Mouse (Mus musculus) intestine, embryonic 14.5 days (tissue): ENCODE measurements around the gene Notum. TPM values are rescaled to one million over a fixed set of nuclear protein-coding genes. Genes with fewer than 3 reads are reported as not detected.

ENCODE experiments used
- microRNA-seq: library from miRNA; unstranded; fragments of <30 nt; microRNA quantifications from one replicate; pipeline ENCODE4, GENCODE M21; 2016
- polyA plus RNA-seq: library from polyadenylated mRNA; unstranded; fragments of >200 nt; fragmentation: Nextera tagmentation; extraction: Ambion mirVana; gene quantifications from 2 replicates; pipeline ENCODE4 v1.2.1, GENCODE M21; 2014

The Notum gene
- polyA plus RNA-seq, 1 experiment from 2014 or later = 1.3 TPM

Small RNA genes within 50 kb of the gene (microRNA-seq; reads per million reads assigned to microRNA genes)
- 0.85 reads per million, percentile 4 among the genes with 10 or more reads in this experiment for gene Mir6936

Other genes starting within 250 kb of the Notum start
- gene Nploc4, start 223.5 kb downstream of the Notum start, polyA plus RNA-seq = 34.5 and 37.4 TPM in 2 replicates
- not detected in 2 replicates for gene Tspan10, start 218.5 kb downstream of the Notum start, polyA plus RNA-seq
- not detected in 2 replicates for gene Pde6g, start 207.7 kb downstream of the Notum start, polyA plus RNA-seq
- gene Oxld1, start 203.1 kb downstream of the Notum start, polyA plus RNA-seq = 16.5 and 17.5 TPM in 2 replicates
- 30.5 and 31.2 TPM in 2 replicates for gene Ccdc137, start 203.1 kb downstream of the Notum start, polyA plus RNA-seq
- 46.0 and 46.8 TPM in 2 replicates for gene Arl16, start 193.6 kb downstream of the Notum start, polyA plus RNA-seq
- gene Mrpl12, start 176.6 kb downstream of the Notum start, polyA plus RNA-seq = 218 and 226 TPM in 2 replicates
- 74.6 and 83.1 TPM in 2 replicates for gene Slc25a10, start 169.3 kb downstream of the Notum start, polyA plus RNA-seq
- gene Gcgr, start 130.5 kb downstream of the Notum start, polyA plus RNA-seq = 0.42 and 0.50 TPM in 2 replicates
- 191 and 209 TPM in 2 replicates for gene Mcrip1, start 111.4 kb downstream of the Notum start, polyA plus RNA-seq
- 0.24 TPM in 1 of 2 replicates, not detected in the other for gene Ppp1r27, start 110.0 kb downstream of the Notum start, polyA plus RNA-seq
- gene P4hb, start 87.9 kb downstream of the Notum start, polyA plus RNA-seq = 746 and 800 TPM in 2 replicates
- 627 and 633 TPM in 2 replicates for gene Arhgdia, start 79.6 kb downstream of the Notum start, polyA plus RNA-seq
- 387 and 448 TPM in 2 replicates for gene Alyref, start 62.8 kb downstream of the Notum start, polyA plus RNA-seq
- gene Anapc11, start 62.8 kb downstream of the Notum start, polyA plus RNA-seq = 244 TPM in 2 replicates
- 3.5 and 4.4 TPM in 2 replicates for gene Npb, start 52.7 kb downstream of the Notum start, polyA plus RNA-seq
- 157 and 179 TPM in 2 replicates for gene Pcyt2, start 43.2 kb downstream of the Notum start, polyA plus RNA-seq
- 31.8 and 35.6 TPM in 2 replicates for gene Sirt7, start 35.9 kb downstream of the Notum start, polyA plus RNA-seq
- gene Mafg, start 27.6 kb downstream of the Notum start, polyA plus RNA-seq = 20.1 and 25.0 TPM in 2 replicates
- gene Pycr1, start 17.4 kb downstream of the Notum start, polyA plus RNA-seq = 22.4 and 23.2 TPM in 2 replicates
- 0.32 TPM in 1 of 2 replicates, not detected in the other for gene Myadml2, start 13.0 kb downstream of the Notum start, polyA plus RNA-seq
- gene Aspscr1, start 11.8 kb upstream of the Notum start, polyA plus RNA-seq = 93.2 and 104 TPM in 2 replicates
- gene Cenpx, start 52.6 kb upstream of the Notum start, polyA plus RNA-seq = 178 TPM in 2 replicates
- 42.8 and 44.9 TPM in 2 replicates for gene Lrrc45, start 52.8 kb upstream of the Notum start, polyA plus RNA-seq
- 9.4 and 10.2 TPM in 2 replicates for gene Rac3, start 60.3 kb upstream of the Notum start, polyA plus RNA-seq
- 25.3 and 25.8 TPM in 2 replicates for gene Dcxr, start 66.1 kb upstream of the Notum start, polyA plus RNA-seq
- gene Cbr2, start 70.9 kb upstream of the Notum start, polyA plus RNA-seq = 0.70 TPM in 1 of 2 replicates, not detected in the other
- 7.8 and 9.4 TPM in 2 replicates for gene Hmga1b, start 101.6 kb upstream of the Notum start, polyA plus RNA-seq
- gene Rfng, start 123.0 kb upstream of the Notum start, polyA plus RNA-seq = 23.8 and 28.3 TPM in 2 replicates
- 221 and 245 TPM in 2 replicates for gene Gps1, start 123.1 kb upstream of the Notum start, polyA plus RNA-seq
- 83.0 and 89.8 TPM in 2 replicates for gene Dus1l, start 135.2 kb upstream of the Notum start, polyA plus RNA-seq
- 106 and 115 TPM in 2 replicates for gene Fasn, start 163.4 kb upstream of the Notum start, polyA plus RNA-seq